Mouse (Mus musculus): Measurements from ENCODE around the gene Rangrf. TPM values are rescaled to one million over a fixed set of nuclear protein-coding genes. Genes with fewer than 3 reads are reported as not detected.
"Not testable (repeated sequence)": the region's sequence is repeated elsewhere in the genome, so short reads cannot be mapped to it uniquely, and the experiment has no call there.

Rangrf gene
- polyA plus RNA-seq, 1 experiment, result 38.3 TPM

DNA sequence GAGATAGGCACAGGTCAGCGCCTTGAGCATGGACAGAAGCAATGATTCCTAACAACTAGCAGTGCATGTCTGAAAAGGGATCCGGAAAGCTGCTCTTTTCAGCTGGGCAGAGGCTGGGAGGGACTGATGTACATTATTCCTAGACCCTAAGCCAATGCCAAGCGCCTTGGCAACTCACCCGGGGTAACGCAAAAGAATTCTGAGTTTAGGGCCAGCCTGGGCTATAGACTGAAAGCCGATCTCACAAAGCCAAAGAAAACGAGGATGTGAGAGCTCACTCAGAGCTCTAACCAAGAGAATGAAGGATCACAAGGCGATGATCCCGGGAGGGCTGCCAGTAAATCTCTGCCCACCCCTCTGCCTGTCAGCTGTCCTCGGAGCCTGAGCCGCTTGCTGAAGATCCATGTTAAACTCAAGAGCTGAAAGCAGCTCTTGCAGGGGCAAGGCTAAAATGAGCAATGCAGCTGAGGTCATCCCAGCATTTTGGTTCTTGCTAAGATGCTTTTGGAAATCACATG lies 12.4 kb upstream of the Rangrf start:
- TF ChIP-seq POLR2A (IDR thresholded peaks at IDR 0.05; ENCODE audit: borderline replicate concordance, control insufficient read depth, low read depth, low read length) (no peak), CTCF (IDR thresholded peaks at IDR 0.05; ENCODE audit: control insufficient read depth, insufficient read depth, low read length) (no peak)
- WGBS, result 90% methylated on average over 11 of the region's 11 CpGs
- Histone ChIP-seq H3K27ac (ENCODE audit: control insufficient read depth, insufficient read depth, low read depth, low read length, poor library complexity) (no peak overlapping the region), H3K4me1 (ENCODE audit: control insufficient read depth, insufficient read depth, low read length) (peaks cover 1% of the 10 kb centered on the region; the same call in 1 of the 2 replicates), H3K4me3 (replicated peaks; ENCODE audit: control insufficient read depth, low read depth, low read length) (no peak overlapping the region)

DNA sequence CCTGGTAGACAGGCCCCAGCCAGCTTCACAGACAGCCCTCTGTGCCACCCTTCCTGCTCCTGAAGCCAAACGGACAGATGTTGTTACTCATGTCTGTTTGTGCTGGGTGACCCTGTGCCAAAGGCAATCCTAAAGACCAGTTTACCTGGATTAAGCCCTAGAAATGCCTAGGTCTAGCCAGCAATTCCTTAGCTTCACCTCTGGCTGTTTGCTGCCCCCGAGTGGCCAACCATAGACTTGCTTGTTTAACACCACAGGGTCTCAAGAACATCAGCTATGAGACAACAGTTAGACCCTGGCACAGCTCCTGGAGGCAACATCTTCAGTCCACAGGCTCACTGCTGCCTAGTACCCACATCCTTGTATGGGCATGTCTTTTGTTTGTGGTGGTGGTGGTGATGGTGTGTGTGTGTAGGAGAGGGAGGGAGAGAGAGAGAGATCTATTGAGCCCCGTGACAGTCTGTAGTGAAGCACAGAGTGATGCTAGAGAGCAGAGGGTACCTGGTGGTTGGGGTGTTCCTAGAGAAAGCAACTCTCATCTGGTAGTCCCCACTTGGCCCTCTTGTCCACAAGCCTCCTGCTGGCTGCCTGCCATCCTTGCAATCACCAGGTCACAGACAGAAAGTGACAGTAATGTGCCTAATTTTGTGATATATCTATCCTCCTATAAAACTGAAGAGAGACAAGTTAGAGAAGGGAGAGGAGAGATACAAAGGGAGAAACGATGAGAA lies 7.8 kb upstream of the Rangrf start:
- 20% methylated on average over 4 of the region's 4 CpGs for WGBS
- Histone ChIP-seq H3K4me1 (ENCODE audit: control insufficient read depth, insufficient read depth, low read length) (peaks cover 1% of the 10 kb centered on the region; the same call in 1 of the 2 replicates), H3K4me3 (replicated peaks; ENCODE audit: control insufficient read depth, low read depth, low read length) (no peak overlapping the region), H3K27ac (ENCODE audit: control insufficient read depth, insufficient read depth, low read depth, low read length, poor library complexity) (no peak overlapping the region)
- TF ChIP-seq POLR2A (IDR thresholded peaks at IDR 0.05; ENCODE audit: borderline replicate concordance, control insufficient read depth, low read depth, low read length) (no peak), CTCF (IDR thresholded peaks at IDR 0.05; ENCODE audit: control insufficient read depth, insufficient read depth, low read length) (peak; percentile 82)

- no peak overlapping the region for H3K4me3 ChIP-seq (replicated peaks; ENCODE audit: control insufficient read depth, low read depth, low read length)
- peaks cover 1% of the 10 kb centered on the region; the same call in 1 of the 2 replicates for H3K4me1 ChIP-seq (ENCODE audit: control insufficient read depth, insufficient read depth, low read length)
- WGBS, result 61% methylated on average over 3 of the region's 3 CpGs
- no peak overlapping the region for H3K27ac ChIP-seq (ENCODE audit: control insufficient read depth, insufficient read depth, low read depth, low read length, poor library complexity)
- TF ChIP-seq POLR2A (IDR thresholded peaks at IDR 0.05; ENCODE audit: borderline replicate concordance, control insufficient read depth, low read depth, low read length) (no peak), CTCF (IDR thresholded peaks at IDR 0.05; ENCODE audit: control insufficient read depth, insufficient read depth, low read length) (no peak)
Measured at GRCm38 (mm10) chr11:68980919-68981318, 5.9 kb upstream of the Rangrf start.

- Histone ChIP-seq H3K4me1 (ENCODE audit: control insufficient read depth, insufficient read depth, low read length) (peaks cover 1% of the 10 kb centered on the region; the same call in 1 of the 2 replicates), H3K27ac (ENCODE audit: control insufficient read depth, insufficient read depth, low read depth, low read length, poor library complexity) (no peak overlapping the region), H3K4me3 (replicated peaks; ENCODE audit: control insufficient read depth, low read depth, low read length) (no peak overlapping the region)
- TF ChIP-seq POLR2A (IDR thresholded peaks at IDR 0.05; ENCODE audit: borderline replicate concordance, control insufficient read depth, low read depth, low read length), result no peak
- no peak for TF ChIP-seq CTCF (IDR thresholded peaks at IDR 0.05; ENCODE audit: control insufficient read depth, insufficient read depth, low read length)
- 22% methylated on average over 5 of the region's 5 CpGs for WGBS
Measured at GRCm38 (mm10) chr11:68979320-68979733, 4.3 kb upstream of the Rangrf start.

GRCm38 (mm10) chr11:68975601-68976000 lies 616 bp upstream of the Rangrf start:
- Histone ChIP-seq H3K27ac (ENCODE audit: control insufficient read depth, insufficient read depth, low read depth, low read length, poor library complexity) (no peak overlapping the region), H3K4me3 (replicated peaks; ENCODE audit: control insufficient read depth, low read depth, low read length) (no peak overlapping the region), H3K4me1 (ENCODE audit: control insufficient read depth, insufficient read depth, low read length) (no peaks in the 10 kb centered on the region)
- 81% methylated on average over 1 of the region's 1 CpGs for WGBS
- no peak for TF ChIP-seq POLR2A (IDR thresholded peaks at IDR 0.05; ENCODE audit: borderline replicate concordance, control insufficient read depth, low read depth, low read length)
- TF ChIP-seq CTCF (IDR thresholded peaks at IDR 0.05; ENCODE audit: control insufficient read depth, insufficient read depth, low read length), result no peak

GRCm38 (mm10) chr11:68974059-68974450 lies 930 bp downstream of the Rangrf start:
- Histone ChIP-seq H3K4me1 (ENCODE audit: control insufficient read depth, insufficient read depth, low read length) (no peaks in the 10 kb centered on the region), H3K27ac (ENCODE audit: control insufficient read depth, insufficient read depth, low read depth, low read length, poor library complexity) (no peak overlapping the region), H3K4me3 (replicated peaks; ENCODE audit: control insufficient read depth, low read depth, low read length) (peak overlapping the region; percentile 26)
- no peak for TF ChIP-seq POLR2A (IDR thresholded peaks at IDR 0.05; ENCODE audit: borderline replicate concordance, control insufficient read depth, low read depth, low read length)
- no peak for TF ChIP-seq CTCF (IDR thresholded peaks at IDR 0.05; ENCODE audit: control insufficient read depth, insufficient read depth, low read length)
- 52% methylated on average over 6 of the region's 6 CpGs for WGBS

DNA sequence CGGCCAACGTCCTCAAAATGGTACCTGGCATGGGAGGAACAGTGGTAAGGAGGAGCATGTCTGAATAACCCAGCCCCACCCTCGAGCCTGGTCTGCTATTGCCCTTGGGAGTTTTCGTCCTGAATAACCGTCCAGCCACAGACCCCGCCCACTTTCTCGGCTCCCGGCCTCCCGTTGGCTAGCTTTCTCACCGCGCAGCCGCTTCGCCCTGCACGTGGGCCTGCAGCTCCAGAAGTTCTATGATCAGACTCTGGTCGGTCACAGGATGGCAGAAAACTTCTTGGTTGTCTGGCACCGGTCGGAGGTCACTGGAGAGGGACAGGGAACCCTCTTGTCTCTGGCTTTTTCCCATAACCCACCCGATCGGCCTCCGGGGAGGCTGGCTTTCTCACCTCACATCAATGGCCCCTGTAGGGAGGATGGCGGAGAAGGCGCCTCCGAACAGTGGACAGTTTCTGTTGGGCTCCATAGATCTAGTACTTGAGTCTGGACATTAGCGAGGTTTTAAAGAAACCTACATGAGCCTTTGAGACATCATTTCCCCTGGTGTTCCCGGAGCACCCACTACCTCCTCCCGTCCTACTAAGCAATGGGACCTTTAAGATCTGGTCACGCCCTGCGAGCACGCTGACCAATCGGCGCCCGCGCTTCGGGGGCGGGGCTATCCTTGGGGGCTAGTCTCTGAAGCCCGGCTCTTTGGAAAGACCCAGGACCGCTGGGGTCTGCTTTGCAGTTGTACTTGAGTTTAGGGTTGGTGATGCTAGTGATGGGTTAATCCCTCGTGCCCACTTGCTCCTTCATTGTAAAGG lies 1.5 kb downstream of the Rangrf start:
- under 1% methylated on average over 38 of the region's 38 CpGs for WGBS
- not testable (repeated sequence) for H3K27ac ChIP-seq (ENCODE audit: control insufficient read depth, insufficient read depth, low read depth, low read length, poor library complexity); H3K4me1 ChIP-seq (ENCODE audit: control insufficient read depth, insufficient read depth, low read length)
- H3K4me3 ChIP-seq (replicated peaks; ENCODE audit: control insufficient read depth, low read depth, low read length), result peak overlapping the region; percentile 62

DNA sequence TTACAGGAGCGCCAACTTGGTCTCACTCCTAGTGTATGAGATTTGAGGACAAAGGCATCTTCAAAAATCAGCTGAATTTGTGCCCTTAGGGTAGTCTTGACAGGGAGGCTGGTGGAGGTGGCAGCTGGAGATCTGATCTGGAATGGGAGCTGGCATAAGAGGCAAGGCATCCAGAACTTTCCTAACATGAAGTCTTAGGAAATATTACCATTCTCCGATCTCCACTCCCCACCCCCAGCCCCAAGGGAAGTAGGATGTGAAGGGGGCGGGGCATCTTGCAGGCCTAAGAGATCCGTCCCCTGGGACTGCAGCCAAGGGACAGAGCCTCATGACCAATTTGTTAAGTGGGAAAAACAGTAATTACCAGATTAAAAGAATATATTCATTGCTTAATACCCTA lies 4.8 kb downstream of the Rangrf start:
- TF ChIP-seq CTCF (IDR thresholded peaks at IDR 0.05; ENCODE audit: control insufficient read depth, insufficient read depth, low read length) (no peak), POLR2A (IDR thresholded peaks at IDR 0.05; ENCODE audit: borderline replicate concordance, control insufficient read depth, low read depth, low read length) (no peak)
- no peak overlapping the region for H3K4me3 ChIP-seq (replicated peaks; ENCODE audit: control insufficient read depth, low read depth, low read length)
- no peaks in the 10 kb centered on the region for H3K4me1 ChIP-seq (ENCODE audit: control insufficient read depth, insufficient read depth, low read length)
- H3K27ac ChIP-seq (ENCODE audit: control insufficient read depth, insufficient read depth, low read depth, low read length, poor library complexity), result no peak overlapping the region
- 70% methylated on average over 4 of the region's 4 CpGs for WGBS
